Mouse (Mus musculus) hindbrain, embryonic 10.5 days (tissue): ENCODE data around the gene Ptpn13. TPM values are rescaled to one million over a fixed set of nuclear protein-coding genes. Genes with fewer than 3 reads are reported as not detected.

Source experiments
- DNase-seq: peaks from one replicate; pipeline ENCODE4 v3.0.0-alpha.2; 2017; ENCODE audit warnings: low spot score
- H3K27ac ChIP-seq: fragments of 300-500 bp; sonication (generic); 2 replicates; pipeline ENCODE4 v1.5.1; 2016; ENCODE audit warnings: mild to moderate bottlenecking, moderate library complexity
- H3K27me3 ChIP-seq: fragments of 300-500 bp; sonication (generic); 2 replicates; pipeline ENCODE4 v1.6.1; 2016; ENCODE audit warnings: mild to moderate bottlenecking; ENCODE audit not compliant: poor library complexity, insufficient read depth, severe bottlenecking
- H3K36me3 ChIP-seq: fragments of 300-500 bp; sonication (generic); 2 replicates; pipeline ENCODE4 v1.6.1; 2016; ENCODE audit warnings: mild to moderate bottlenecking, moderate library complexity
- H3K4me1 ChIP-seq: fragments of 300-500 bp; sonication (generic); replicated peaks from 2 replicates; pipeline ENCODE4 v1.6.1; 2016; ENCODE audit warnings: mild to moderate bottlenecking
- H3K4me3 ChIP-seq: fragments of 300-500 bp; sonication (generic); 2 replicates; pipeline ENCODE4 v1.5.1; 2016; ENCODE audit warnings: mild to moderate bottlenecking, moderate library complexity
- H3K9me3 ChIP-seq: fragments of 300-500 bp; sonication (generic); 2 replicates; pipeline ENCODE4 v1.6.1; 2016; ENCODE audit warnings: mild to moderate bottlenecking, moderate library complexity
- WGBS: fragments of 180-500 bp; shearing (Covaris S2); methylation state at CpG from one replicate; pipeline ENCODE4 v1.1.7; 2016; 5-methylcytosine and 5-hydroxymethylcytosine counted together
- polyA plus RNA-seq: library from polyadenylated mRNA; unstranded; fragments of >200 nt; fragmentation: Nextera tagmentation; extraction: Ambion mirVana; gene quantifications from 2 replicates; pipeline ENCODE4 v1.2.1, GENCODE M21; 2016

Ptpn13 gene
- polyA plus RNA-seq, 1 experiment from 2014 or later, result 16.6 TPM

DNA sequence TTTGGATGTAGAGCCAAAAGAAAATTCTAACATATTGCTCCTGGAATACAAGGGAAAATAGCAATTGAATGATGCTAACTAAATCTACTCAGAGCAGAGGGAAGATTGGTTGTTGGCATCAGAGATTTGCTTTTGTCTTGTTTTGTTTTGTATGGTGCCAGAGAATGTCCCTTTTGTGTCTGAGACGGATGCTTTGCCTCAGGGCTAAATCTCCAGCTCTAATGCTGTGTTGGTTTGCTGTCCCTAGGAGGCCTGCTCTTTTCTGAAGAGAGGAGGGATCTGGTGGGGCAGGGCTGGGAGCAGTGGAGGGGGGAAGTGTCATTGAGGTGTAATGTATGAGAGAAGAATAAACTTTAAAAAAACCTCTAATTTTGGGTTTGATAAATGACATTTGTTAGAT is 23.5 kb downstream of the Ptpn13 start:
- H3K27ac ChIP-seq, result peak overlapping the region; percentile 83
- peaks cover 14% of the 10 kb centered on the region; the same call in 1 of the 2 replicates for H3K36me3 ChIP-seq
- H3K4me1 ChIP-seq, result peaks cover 33% of the 10 kb centered on the region
- no peak overlapping the region for H3K4me3 ChIP-seq
- no peaks in the 10 kb centered on the region for H3K27me3 ChIP-seq
- DNase-seq, result no peak
- peaks cover 5% of the 10 kb centered on the region for H3K9me3 ChIP-seq
- WGBS, result 15% methylated on average over 1 of the region's 1 CpGs

DNA sequence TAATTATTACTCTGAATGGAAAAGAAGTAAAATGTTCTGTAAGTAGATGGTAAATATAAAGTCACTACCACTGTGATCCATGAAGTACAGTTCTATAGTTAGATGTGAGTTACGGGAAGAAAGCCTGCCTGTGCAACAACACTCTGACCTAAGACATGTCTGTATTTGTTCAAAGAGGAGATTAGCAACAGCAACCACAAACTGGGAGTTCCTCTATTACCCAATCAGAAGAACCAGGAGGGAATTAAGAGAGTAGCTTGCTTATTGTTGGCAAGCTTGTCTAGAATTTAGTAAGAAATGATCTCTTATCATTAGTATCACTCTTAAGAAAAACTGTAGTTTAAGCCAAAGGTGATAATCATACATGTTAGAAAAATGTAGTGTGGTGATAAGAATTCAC is 25.7 kb downstream of the Ptpn13 start:
- Histone ChIP-seq H3K4me3 (no peak overlapping the region), H3K9me3 (peaks cover 7% of the 10 kb centered on the region), H3K4me1 (peaks cover 33% of the 10 kb centered on the region), H3K27ac (no peak overlapping the region), H3K36me3 (peaks cover 14% of the 10 kb centered on the region; the same call in 1 of the 2 replicates), H3K27me3 (no peaks in the 10 kb centered on the region)
- WGBS, result 100% methylated on average over 1 of the region's 1 CpGs
- no peak for DNase-seq

DNA sequence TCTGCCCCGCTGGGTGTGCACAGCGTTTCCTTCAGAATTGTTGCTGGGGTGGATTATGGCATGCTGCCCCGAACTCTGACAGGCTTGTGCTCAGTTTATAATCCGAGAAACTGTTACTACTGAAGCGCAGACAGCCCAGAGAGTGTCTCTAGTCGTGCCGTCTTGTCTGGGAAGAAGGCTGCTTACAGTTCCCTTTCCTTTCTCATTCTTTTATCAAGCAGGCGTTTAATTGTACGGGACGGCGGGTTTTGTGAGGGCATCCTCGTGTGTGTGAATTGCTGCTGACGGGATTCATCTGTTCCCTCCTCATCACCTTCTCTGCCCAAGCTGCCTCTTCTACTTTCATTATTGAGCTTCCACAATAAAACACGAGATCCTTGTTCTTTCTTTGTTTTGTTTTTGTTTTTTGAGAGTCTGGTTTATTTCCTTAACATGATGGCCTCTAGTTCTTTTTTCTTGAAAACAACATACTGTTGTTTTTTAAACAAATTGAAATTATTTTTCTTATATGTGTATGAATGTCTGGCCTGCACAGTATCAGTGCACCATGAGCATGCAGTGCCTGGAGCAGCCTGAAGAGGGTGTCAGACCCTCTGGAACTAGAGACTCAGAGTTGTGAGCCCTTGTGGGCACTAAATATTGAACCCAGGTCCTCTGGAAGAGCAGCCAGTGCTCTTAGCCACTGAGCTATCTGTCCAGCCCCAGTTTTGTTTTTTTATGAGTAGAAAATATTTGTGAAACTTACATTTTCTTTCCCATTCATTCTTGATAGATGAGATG is 28.6 kb downstream of the Ptpn13 start:
- peaks cover 8% of the 10 kb centered on the region for H3K9me3 ChIP-seq
- no peak overlapping the region for H3K4me3 ChIP-seq
- WGBS, result 92% methylated on average over 14 of the region's 14 CpGs
- DNase-seq, result no peak
- H3K27ac ChIP-seq, result no peak overlapping the region
- no peaks in the 10 kb centered on the region for H3K27me3 ChIP-seq
- peaks cover 14% of the 10 kb centered on the region; the same call in 1 of the 2 replicates for H3K36me3 ChIP-seq
- H3K4me1 ChIP-seq, result peaks cover 14% of the 10 kb centered on the region

DNA sequence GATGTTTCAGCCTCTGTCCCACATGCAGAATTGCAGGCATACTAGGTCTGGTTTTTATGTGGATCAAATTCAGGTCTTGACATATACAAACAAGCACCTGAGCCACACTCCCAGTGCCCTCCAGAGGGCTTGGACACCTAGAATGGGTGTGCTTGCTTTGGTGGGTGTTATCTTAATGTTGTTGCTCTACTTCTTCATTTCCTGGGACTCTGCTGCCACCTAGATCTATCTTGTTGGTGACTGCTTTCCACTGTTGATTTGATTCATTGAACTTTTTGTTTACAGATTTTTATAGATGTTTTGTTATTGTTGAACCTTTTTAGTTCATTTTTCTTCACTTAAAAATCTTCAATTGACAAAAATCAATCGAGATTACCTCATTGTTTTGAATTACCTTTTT is 31.8 kb downstream of the Ptpn13 start:
- Histone ChIP-seq H3K27ac (no peak overlapping the region), H3K4me1 (peaks cover 12% of the 10 kb centered on the region), H3K9me3 (0 out of 2 replicates have a peak, but pooled peaks cover 3% of the 10 kb centered on the region), H3K27me3 (no peaks in the 10 kb centered on the region), H3K36me3 (peaks cover 5% of the 10 kb centered on the region; the same call in 1 of the 2 replicates), H3K4me3 (no peak overlapping the region)
- no peak for DNase-seq
- 90% methylated on average over 1 of the region's 1 CpGs for WGBS

DNA sequence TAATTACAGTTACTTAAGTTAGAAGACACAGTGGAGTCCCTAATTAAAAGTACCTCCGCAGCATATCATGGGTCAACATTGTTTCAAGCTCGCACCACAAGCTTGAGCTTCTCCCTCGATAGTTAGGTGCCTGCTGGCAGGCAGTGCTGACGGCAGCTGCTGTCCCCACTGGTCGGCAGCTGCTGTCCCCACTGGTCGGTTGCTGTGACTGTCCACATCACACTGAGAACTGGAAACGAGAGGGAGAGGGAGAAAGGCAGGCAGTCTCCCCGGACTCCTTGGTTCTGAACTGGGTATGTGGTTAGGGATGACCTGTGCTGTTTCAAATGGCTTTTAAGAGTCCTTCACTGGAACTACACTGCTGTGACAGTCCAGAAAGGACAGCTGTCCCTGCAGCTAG is 33.4 kb downstream of the Ptpn13 start:
- 50% methylated on average over 8 of the region's 8 CpGs for WGBS
- Histone ChIP-seq H3K27ac (peak overlapping the region; percentile 66), H3K4me1 (peaks cover 12% of the 10 kb centered on the region), H3K36me3 (peaks cover 10% of the 10 kb centered on the region), H3K9me3 (0 out of 2 replicates have a peak, but pooled peaks cover 3% of the 10 kb centered on the region), H3K27me3 (no peaks in the 10 kb centered on the region), H3K4me3 (no peak overlapping the region)
- no peak for DNase-seq

DNA sequence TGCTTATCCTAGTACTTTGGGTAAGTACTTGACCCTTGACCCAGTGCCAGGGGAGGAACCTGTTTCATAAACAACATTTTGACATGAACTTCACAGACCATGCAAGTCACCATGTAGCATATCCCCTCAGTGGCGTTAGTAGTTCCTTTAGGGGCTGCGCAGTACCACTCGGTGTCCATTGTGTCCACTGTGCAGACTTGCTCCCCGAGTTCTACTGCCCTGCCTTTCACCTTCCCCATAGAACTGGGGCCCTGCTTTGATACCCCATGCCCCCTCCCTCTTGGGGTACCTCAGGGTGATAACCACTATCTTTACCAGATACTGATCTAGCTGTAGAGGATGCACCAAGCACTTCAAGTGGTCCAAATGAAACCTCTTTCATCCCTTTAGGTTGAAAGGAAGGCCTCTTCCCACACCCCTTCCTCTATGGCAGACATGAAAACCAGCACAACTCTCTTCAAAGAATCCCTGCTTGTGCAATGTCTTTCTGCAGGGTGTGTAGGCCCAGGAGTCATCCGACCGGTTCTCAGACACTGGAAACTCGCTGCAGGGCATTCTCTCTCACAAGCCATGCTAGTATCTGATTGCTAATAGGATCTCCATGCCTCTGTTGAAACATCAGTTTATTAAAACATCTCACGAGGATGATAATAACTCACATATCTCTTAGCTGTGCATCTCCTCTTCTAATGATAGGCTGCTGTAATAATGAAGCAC is 34.1 kb downstream of the Ptpn13 start:
- Histone ChIP-seq H3K27ac (peak overlapping the region; percentile 56; the same call in 1 of the 2 replicates), H3K4me1 (peaks cover 12% of the 10 kb centered on the region), H3K36me3 (peaks cover 14% of the 10 kb centered on the region), H3K9me3 (0 out of 2 replicates have a peak, but pooled peaks cover 3% of the 10 kb centered on the region), H3K27me3 (no peaks in the 10 kb centered on the region), H3K4me3 (no peak overlapping the region)
- no peak for DNase-seq
- WGBS, result 89% methylated on average over 8 of the region's 8 CpGs

DNA sequence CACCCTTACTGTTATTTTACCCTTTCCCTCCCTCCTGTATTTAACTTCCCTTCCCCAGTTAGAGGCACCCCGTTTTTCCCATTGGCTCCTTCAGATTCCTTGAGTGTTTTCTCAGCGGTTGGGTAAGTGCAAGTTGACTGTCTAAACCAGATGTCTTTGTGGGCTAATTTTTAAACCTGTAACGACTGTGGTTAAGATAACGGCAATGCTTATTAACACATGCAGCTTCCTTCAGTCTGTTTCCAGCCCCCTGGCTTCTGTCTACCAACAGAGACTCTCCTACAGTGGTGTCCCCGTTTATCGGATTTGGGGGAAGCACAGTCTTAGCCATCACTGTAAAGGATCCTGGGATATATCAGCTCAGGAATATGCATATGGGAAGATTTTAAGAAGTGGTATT is 35.9 kb downstream of the Ptpn13 start:
- DNase-seq, result no peak
- Histone ChIP-seq H3K9me3 (no peaks in the 10 kb centered on the region), H3K27me3 (no peaks in the 10 kb centered on the region), H3K27ac (no peak overlapping the region), H3K36me3 (peaks cover 18% of the 10 kb centered on the region), H3K4me3 (no peak overlapping the region), H3K4me1 (peaks cover 12% of the 10 kb centered on the region)
- WGBS, result 91% methylated on average over 6 of the region's 6 CpGs

DNA sequence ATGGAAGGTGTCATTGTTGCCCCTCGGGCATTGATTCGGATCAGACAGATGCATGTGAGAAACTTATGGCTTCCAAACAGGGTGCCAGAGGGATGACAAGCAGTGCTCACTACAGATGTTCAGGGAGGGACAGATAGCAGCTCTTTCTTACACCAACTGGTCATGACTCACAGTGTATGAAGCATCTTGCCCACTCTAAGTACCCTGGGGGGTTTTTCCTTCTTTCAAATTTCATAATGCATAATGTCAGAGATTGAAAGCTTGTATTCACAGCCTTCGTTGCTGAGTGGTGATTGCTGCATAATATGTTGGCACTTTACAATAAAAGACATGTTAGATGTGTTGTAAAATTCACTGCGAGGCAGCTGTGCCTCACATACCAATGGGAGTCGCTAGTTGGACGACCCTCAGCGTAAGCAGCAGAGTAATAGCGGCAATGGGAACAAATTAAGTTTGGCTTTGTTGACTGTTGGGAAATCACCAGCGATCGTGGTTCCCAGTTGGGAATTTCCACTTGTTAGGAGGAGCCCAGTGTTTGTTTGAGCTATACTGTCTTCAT is 38.7 kb downstream of the Ptpn13 start:
- WGBS, result 88% methylated on average over 10 of the region's 10 CpGs
- Histone ChIP-seq H3K4me1 (peaks cover 5% of the 10 kb centered on the region), H3K9me3 (no peaks in the 10 kb centered on the region), H3K27ac (no peak overlapping the region), H3K4me3 (no peak overlapping the region), H3K36me3 (peaks cover 18% of the 10 kb centered on the region), H3K27me3 (no peaks in the 10 kb centered on the region)
- no peak for DNase-seq

DNA sequence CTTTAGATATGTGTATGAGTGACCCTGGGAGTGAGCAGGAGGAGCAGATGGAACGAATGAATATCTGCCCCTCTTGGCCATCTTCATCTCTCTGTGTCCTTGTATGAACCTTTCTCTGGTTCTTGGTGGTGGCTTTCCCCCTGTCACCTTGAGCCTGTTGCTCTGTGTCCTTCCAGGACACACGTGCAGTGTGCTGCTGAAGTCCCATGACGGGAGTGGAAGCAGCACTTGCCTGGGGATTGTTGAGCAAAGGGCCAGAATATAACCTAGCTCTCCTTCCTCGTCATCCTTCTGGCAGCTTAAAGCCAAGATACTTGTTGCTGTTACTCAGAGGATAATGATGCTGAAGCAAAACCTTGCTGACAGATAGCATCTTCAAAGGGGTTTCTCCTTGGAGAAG is 39.3 kb downstream of the Ptpn13 start:
- Histone ChIP-seq H3K4me1 (no peaks in the 10 kb centered on the region), H3K27me3 (no peaks in the 10 kb centered on the region), H3K27ac (no peak overlapping the region), H3K36me3 (peaks cover 18% of the 10 kb centered on the region), H3K9me3 (no peaks in the 10 kb centered on the region), H3K4me3 (no peak overlapping the region)
- no peak for DNase-seq
- WGBS, result 90% methylated on average over 4 of the region's 4 CpGs

DNA sequence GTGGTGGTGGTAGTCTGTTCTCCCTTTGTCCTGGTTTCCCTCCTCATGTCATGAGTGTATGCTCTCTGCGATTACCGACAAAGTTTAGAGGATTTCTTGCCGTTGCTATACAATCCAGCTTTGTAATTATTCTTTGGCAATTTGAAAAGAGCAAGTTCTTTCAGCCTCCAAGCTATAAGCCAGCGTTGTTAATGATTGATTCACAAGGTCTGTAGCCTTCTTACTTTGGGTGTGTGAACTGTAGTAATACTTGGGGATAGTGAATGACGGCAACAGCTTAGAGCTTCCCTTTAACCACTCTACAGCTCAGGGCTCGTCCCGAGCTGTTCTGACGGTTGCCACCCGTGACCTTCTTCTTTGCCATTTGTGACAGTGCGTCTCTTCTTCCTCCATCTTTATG is 39.8 kb downstream of the Ptpn13 start:
- H3K4me3 ChIP-seq, result no peak overlapping the region
- no peaks in the 10 kb centered on the region for H3K27me3 ChIP-seq
- no peaks in the 10 kb centered on the region for H3K4me1 ChIP-seq
- no peak for DNase-seq
- peaks cover 18% of the 10 kb centered on the region for H3K36me3 ChIP-seq
- no peak overlapping the region for H3K27ac ChIP-seq
- H3K9me3 ChIP-seq, result no peaks in the 10 kb centered on the region
- 90% methylated on average over 10 of the region's 10 CpGs for WGBS

DNA sequence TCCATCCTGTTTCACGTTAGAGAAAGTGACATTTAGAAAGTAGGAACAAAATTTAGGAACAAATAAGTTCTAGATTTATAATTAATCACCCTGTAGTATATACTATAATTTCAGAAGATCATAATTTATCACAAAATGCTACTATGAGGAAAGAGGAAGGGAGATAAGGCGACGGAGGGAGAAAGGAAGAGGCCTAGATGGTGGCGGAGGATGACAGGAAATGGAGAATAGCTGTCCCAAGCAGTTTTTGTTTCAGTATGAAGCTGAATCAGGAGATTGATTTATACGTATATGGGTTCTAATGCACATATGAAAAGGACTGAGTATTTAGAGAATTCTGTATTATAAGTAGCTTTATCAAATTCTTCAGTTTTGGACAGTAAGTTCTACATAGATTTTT is 47.7 kb downstream of the Ptpn13 start:
- DNase-seq, result no peak
- no peaks in the 10 kb centered on the region; the same call in 1 of the 2 replicates for H3K36me3 ChIP-seq
- no peaks in the 10 kb centered on the region for H3K9me3 ChIP-seq
- no peak overlapping the region for H3K27ac ChIP-seq
- 93% methylated on average over 5 of the region's 5 CpGs for WGBS
- no peak overlapping the region for H3K4me3 ChIP-seq
- no peaks in the 10 kb centered on the region for H3K4me1 ChIP-seq
- no peaks in the 10 kb centered on the region for H3K27me3 ChIP-seq

DNA sequence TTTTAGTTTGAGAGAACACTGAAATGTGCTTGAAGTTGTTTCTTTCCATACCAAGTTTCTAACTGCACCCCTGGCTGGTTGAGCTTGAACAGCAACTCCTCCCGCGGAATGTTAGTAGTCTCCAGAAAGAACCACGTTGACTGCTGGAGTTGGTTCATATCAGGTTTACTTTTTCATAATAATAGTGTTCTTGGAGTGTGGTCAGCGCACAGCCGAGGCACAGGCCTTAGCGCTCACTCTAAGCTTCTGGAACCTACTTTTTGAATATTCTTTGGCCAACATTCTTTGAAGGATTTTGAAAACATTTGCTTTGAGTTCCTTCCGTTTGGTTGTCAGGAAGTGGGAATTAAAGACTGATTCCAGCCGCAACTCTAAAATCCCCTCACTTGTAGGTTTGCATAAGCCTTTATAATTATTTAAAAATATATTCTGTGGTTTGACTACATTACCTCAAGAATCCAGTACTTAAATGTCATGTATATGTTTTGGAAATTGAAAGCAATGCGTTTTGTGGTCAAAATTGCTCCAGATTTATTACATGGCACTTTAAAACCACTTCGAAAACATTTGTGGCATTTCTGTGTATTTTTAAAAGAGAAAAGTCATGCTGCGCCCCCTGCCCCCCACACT is 48.6 kb downstream of the Ptpn13 start:
- no peak overlapping the region for H3K27ac ChIP-seq
- no peaks in the 10 kb centered on the region for H3K9me3 ChIP-seq
- no peak overlapping the region for H3K4me3 ChIP-seq
- no peak for DNase-seq
- H3K27me3 ChIP-seq, result no peaks in the 10 kb centered on the region
- H3K36me3 ChIP-seq, result no peaks in the 10 kb centered on the region; the same call in 1 of the 2 replicates
- 90% methylated on average over 11 of the region's 11 CpGs for WGBS
- H3K4me1 ChIP-seq, result no peaks in the 10 kb centered on the region
